9 mouse cellular contexts compared by ENCODE assay signal in genomic region chr1:54585278-54585846, GRCm38 (mm10). TPM values are rescaled to one million over a fixed set of nuclear protein-coding genes. Genes with fewer than 3 reads are reported as not detected.
DNase-seq lines count a peak whose midpoint lies in the region; ATAC-seq lines count a peak whose summit lies in the region.
"Had no signal": no experiment of that assay in that cellular context is flagged by ENCODE, and none has a peak within 500 bp of the region (broad histone marks: within the 10 kb centered on the region; RNA-seq: fewer than 3 reads in every experiment).

No protein-coding gene starts in this region.

- ATAC-seq in forebrain, embryonic 15.5 days (replicated peaks): peak; percentile 57

- H3K4me1 ChIP-seq in forebrain, embryonic 15.5 days: peaks cover 12% of the 10 kb centered on the region
- peaks cover 8% of the 10 kb centered on the region for H3K4me1 ChIP-seq in megakaryocyte, embryonic 14.5 days
- H3K4me1 ChIP-seq: limb, embryonic 13.5 days had no signal

- H3K36me3 ChIP-seq in forebrain, embryonic 15.5 days: no peaks in the 10 kb centered on the region
- H3K36me3 ChIP-seq in megakaryocyte, embryonic 14.5 days (replicated peaks; ENCODE audit: low read length): no peaks in the 10 kb centered on the region
- H3K36me3 ChIP-seq: limb, embryonic 13.5 days had no signal

- H3K9me3 ChIP-seq in forebrain, embryonic 15.5 days: no peaks in the 10 kb centered on the region
- H3K9me3 ChIP-seq in megakaryocyte, embryonic 14.5 days: no peaks in the 10 kb centered on the region
- H3K9me3 ChIP-seq: limb, embryonic 13.5 days had no signal

- 0 out of 2 replicates have a peak overlapping the region, but pooled peaks have one; percentile 6 for H3K4me2 ChIP-seq in forebrain, embryonic 15.5 days (replicated peaks)
- H3K4me2 ChIP-seq: limb, embryonic 13.5 days had no signal

- peak; percentile 31 for DNase-seq in kidney, adult 11 months
- no peak for DNase-seq in kidney, postnatal 10 days
- DNase-seq in spleen, postnatal 10 days (ENCODE audit: low spot score in 2 of 2): peak; percentile 10 to 44
- no peak for DNase-seq in urinary bladder, adult 2 months (ENCODE audit: low spot score)
- DNase-seq in adrenal gland, postnatal 4 days (ENCODE audit: low spot score in 2 of 2): no peak
- no peak for DNase-seq in urinary bladder, postnatal 36 days (ENCODE audit: low spot score in 2 of 2)

- no peak overlapping the region for H3K4me3 ChIP-seq in forebrain, embryonic 15.5 days
- H3K4me3 ChIP-seq in megakaryocyte, embryonic 14.5 days (replicated peaks): peak overlapping the region; percentile 56
- H3K4me3 ChIP-seq: limb, embryonic 13.5 days had no signal

- 0 out of 2 replicates have a peak overlapping the region, but pooled peaks have one; percentile 4 for H3K27ac ChIP-seq in forebrain, embryonic 15.5 days (replicated peaks)
- H3K27ac ChIP-seq: limb, embryonic 13.5 days had no signal

- no peaks in the 10 kb centered on the region for H3K27me3 ChIP-seq in forebrain, embryonic 15.5 days
- no peaks in the 10 kb centered on the region for H3K27me3 ChIP-seq in megakaryocyte, embryonic 14.5 days (replicated peaks)
- H3K27me3 ChIP-seq: limb, embryonic 13.5 days had no signal

- WGBS in forebrain, embryonic 15.5 days: 6% methylated on average over 9 of the region's 9 CpGs

- H3K9ac ChIP-seq in forebrain, embryonic 15.5 days (replicated peaks): no peak overlapping the region
- H3K9ac ChIP-seq: limb, embryonic 13.5 days had no signal

RNA-seq across cellular contexts. Expression of gene Pgap1, which starts 27.9 kb away (rescaled TPM):
- 28.1 and 30.4 TPM in 2 replicates for polyA plus RNA-seq in forebrain, embryonic 15.5 days (2015; fragmentation: Nextera tagmentation; extraction: Ambion mirVana)
- 0.01 TPM in 1 of 2 replicates, not detected in the other for polyA plus RNA-seq in megakaryocyte, embryonic 14.5 days (2012; ENCODE audit: insufficient read depth, low replicate concordance)
- polyA plus RNA-seq in urinary bladder, adult 2 months (2012; rRNA removed): 9.1 and 9.8 TPM in 2 replicates
- 10 to 100 TPM; 10.2 to 13.1 TPM for total RNA-seq in adrenal gland, postnatal 4 days (2021)

Comparison
In these comparisons a context has a peak if more than half of its experiments do, and no peak if none do; other contexts are left out.
1. DNase-seq: peak in kidney, adult 11 months (single experiment) and spleen, postnatal 10 days (2 of 2); none in kidney, postnatal 10 days (single experiment), urinary bladder, adult 2 months (single experiment), adrenal gland, postnatal 4 days (0 of 2) and urinary bladder, postnatal 36 days (0 of 2).
2. RNA of gene Pgap1, which starts 27.9 kb away (polyA plus RNA-seq): 28.1 to 30.4 TPM in forebrain, embryonic 15.5 days and 9.1 to 9.8 TPM in urinary bladder, adult 2 months; 0.01 TPM in megakaryocyte, embryonic 14.5 days; every median in the first group is over 10 times any median in the second.